Mouse (Mus musculus): ENCODE data around the gene Tpcn2. TPM values are rescaled to one million over a fixed set of nuclear protein-coding genes. Genes with fewer than 3 reads are reported as not detected.

Gene Tpcn2
- polyA plus RNA-seq (2011; ENCODE audit: insufficient read length, low read depth, missing spikeins) = 22.1 and 23.8 TPM in 2 replicates

DNA sequence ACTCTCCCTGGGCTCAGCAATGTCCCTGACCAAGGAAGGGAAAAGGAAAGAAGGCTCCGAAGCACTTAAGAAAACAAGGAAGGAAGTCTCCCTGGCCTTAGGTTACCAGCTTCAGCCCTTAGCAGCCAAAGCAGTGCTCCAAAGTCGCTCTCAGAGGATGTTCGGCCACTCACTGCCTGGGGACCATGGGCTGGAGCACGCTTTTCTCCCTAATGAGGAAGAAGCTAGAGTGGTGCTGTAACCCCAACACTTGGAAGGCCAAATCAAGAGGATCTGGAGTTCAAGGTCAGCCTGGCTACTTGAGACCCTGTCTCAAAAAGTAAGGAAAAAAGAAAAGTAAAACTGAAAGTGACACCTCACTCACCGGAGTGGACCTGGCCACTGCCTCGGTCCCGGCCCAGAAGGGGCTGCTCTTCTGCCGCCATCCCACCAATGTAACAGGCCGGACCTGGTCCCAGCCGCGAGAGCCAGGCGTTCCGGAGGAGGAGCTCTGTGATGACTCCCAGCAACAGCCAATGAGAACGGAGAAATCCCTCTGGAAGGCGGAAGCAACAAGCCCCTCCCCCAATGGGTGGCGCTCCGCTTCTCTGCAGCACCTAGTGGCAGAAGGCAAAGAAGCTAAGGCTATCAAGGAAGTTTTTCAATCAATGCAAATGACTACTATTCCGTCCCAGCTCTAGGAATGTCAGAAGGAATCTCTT is at the start of gene Tpcn2:
Tpcn2 (minus strand) TSS at position 525 of the 701 bp plus-strand sequence.
- peaks cover 10% of the 10 kb centered on the region for H3K4me1 ChIP-seq (ENCODE audit: control insufficient read depth, insufficient read depth, low read length)
- peak; percentile 96 for TF ChIP-seq POLR2A (IDR thresholded peaks at IDR 0.05; ENCODE audit: low read depth, low read length)
- no peak for TF ChIP-seq CTCF (IDR thresholded peaks at IDR 0.05; ENCODE audit: borderline replicate concordance, insufficient read depth, low read length)
- H3K27ac ChIP-seq (ENCODE audit: insufficient read depth, low read length) = peak within 1 kb of the TSS; percentile 86
- H3K4me3 ChIP-seq (ENCODE audit: insufficient read depth, low read length) = peak within 1 kb of the TSS; percentile 64

DNA sequence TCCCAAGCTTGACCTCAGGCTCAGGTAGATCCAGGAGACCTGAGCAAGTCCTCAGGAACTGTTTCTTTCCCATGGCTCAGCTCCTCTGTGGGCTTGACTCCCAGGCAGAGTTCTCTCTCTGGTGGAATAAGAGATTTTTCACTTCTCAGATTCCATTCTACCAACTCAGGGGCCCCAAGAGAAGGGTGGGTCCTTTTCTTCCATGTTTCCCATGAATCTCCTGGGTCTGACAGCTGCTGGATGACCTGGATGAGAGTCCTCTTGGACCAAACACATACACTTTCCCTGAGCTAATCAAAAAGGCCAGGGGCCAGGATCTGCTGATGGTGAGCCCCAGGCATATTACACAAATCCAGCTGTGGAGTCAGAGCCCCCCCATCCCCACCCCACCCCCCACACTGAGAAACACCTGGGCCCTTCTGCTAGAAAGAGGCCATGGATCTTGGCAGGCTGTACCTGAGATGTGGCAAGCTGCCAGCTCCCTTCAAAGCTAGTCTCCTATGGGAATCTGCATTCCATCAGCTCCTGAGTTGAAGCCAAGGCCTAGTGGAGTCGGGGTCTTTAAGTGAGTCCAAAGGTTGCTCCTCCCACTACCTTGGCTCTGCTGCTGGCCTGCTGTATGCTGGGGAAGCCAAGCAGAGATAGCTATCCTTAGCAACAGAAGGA is 48.7 kb upstream of the Tpcn2 start:
- peaks cover 17% of the 10 kb centered on the region for H3K4me1 ChIP-seq (ENCODE audit: control insufficient read depth, insufficient read depth, low read length)
- no peak overlapping the region for H3K4me3 ChIP-seq (ENCODE audit: insufficient read depth, low read length)
- H3K27ac ChIP-seq (ENCODE audit: insufficient read depth, low read length) = peak overlapping the region; percentile 47; the same call in 1 of the 2 replicates
- TF ChIP-seq CTCF (IDR thresholded peaks at IDR 0.05; ENCODE audit: borderline replicate concordance, insufficient read depth, low read length) (no peak), POLR2A (IDR thresholded peaks at IDR 0.05; ENCODE audit: low read depth, low read length) (no peak)

DNA sequence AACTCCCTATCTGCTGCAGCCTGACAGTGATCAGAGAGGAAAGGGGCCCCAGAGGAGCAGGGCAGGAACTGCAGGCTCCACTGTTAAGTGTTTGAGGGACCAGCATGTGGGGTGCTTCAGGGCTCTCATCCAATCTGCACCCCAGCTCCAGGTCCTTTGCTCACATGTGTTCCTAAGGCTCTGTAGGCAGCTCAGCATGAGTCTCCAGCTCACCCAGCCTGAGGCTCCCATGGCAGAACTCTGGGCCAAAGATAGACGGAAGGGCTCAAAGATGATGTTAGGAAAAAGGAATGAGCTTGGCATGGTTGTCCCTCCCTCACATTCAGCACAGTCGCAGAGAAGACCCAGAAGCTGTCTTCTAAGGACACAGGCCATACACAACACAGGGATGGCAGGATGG is 46.8 kb upstream of the Tpcn2 start:
- peak overlapping the region; percentile 94 for H3K27ac ChIP-seq (ENCODE audit: insufficient read depth, low read length)
- no peak for TF ChIP-seq CTCF (IDR thresholded peaks at IDR 0.05; ENCODE audit: borderline replicate concordance, insufficient read depth, low read length)
- no peak for TF ChIP-seq POLR2A (IDR thresholded peaks at IDR 0.05; ENCODE audit: low read depth, low read length)
- peaks cover 17% of the 10 kb centered on the region for H3K4me1 ChIP-seq (ENCODE audit: control insufficient read depth, insufficient read depth, low read length)
- H3K4me3 ChIP-seq (ENCODE audit: insufficient read depth, low read length) = no peak overlapping the region

DNA sequence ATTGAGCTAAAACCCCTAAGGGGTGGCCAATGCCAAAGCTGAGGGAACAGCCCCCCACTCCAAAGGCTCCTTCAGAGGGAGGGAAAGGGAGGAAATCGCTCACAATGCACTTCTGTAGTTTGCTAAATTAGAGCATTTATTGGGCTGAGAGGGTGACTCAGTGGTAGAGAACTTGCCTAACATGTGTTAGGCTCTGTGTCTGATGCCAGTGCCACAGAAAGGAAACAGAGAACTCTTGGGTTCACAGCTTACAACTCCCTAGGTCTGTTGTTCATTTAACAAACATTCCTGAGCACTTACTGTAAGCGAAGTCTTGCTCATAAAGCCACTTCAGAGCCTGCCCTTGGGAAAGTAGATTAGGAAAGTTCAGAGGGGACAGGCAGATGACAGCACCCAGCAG is 46.2 kb upstream of the Tpcn2 start:
- Histone ChIP-seq H3K4me1 (ENCODE audit: control insufficient read depth, insufficient read depth, low read length) (peaks cover 17% of the 10 kb centered on the region), H3K4me3 (ENCODE audit: insufficient read depth, low read length) (no peak overlapping the region), H3K27ac (ENCODE audit: insufficient read depth, low read length) (peak overlapping the region; percentile 94)
- TF ChIP-seq CTCF (IDR thresholded peaks at IDR 0.05; ENCODE audit: borderline replicate concordance, insufficient read depth, low read length) (no peak), POLR2A (IDR thresholded peaks at IDR 0.05; ENCODE audit: low read depth, low read length) (0 out of 2 replicates have a peak, but pooled peaks have one; percentile 23)

DNA sequence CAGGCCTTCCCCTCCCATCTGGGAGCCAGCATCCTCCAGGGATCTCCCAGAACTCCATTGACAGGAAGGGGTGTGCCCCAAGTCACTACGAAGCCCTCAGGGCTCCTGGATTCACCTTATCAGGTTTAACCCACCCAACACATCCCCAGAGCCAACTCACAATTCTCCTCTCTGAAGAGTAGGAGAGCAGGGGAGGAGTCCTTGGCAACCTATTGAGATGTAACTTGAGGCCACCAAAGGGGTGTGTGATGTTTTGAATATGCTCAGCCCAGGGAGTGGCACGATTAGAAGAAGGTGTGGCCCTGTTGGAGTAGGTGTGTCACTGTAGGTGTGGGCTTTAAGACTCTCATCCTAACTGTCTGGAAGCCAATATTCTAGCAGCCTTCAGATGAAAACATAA is 41.9 kb upstream of the Tpcn2 start:
- 0 out of 2 replicates have a peak, but pooled peaks cover 8% of the 10 kb centered on the region for H3K4me1 ChIP-seq (ENCODE audit: control insufficient read depth, insufficient read depth, low read length)
- no peak overlapping the region for H3K27ac ChIP-seq (ENCODE audit: insufficient read depth, low read length)
- TF ChIP-seq CTCF (IDR thresholded peaks at IDR 0.05; ENCODE audit: borderline replicate concordance, insufficient read depth, low read length) (no peak), POLR2A (IDR thresholded peaks at IDR 0.05; ENCODE audit: low read depth, low read length) (no peak)
- no peak overlapping the region for H3K4me3 ChIP-seq (ENCODE audit: insufficient read depth, low read length)

GRCm38 (mm10) chr7:145323607-145324006 is 39.8 kb upstream of the Tpcn2 start:
- H3K27ac ChIP-seq (ENCODE audit: insufficient read depth, low read length) = no peak overlapping the region
- no peak for TF ChIP-seq CTCF (IDR thresholded peaks at IDR 0.05; ENCODE audit: borderline replicate concordance, insufficient read depth, low read length)
- TF ChIP-seq POLR2A (IDR thresholded peaks at IDR 0.05; ENCODE audit: low read depth, low read length) = no peak
- no peaks in the 10 kb centered on the region for H3K4me1 ChIP-seq (ENCODE audit: control insufficient read depth, insufficient read depth, low read length)
- no peak overlapping the region for H3K4me3 ChIP-seq (ENCODE audit: insufficient read depth, low read length)

GRCm38 (mm10) chr7:145319481-145319880 is 35.7 kb upstream of the Tpcn2 start:
- Histone ChIP-seq H3K4me3 (ENCODE audit: insufficient read depth, low read length) (no peak overlapping the region), H3K27ac (ENCODE audit: insufficient read depth, low read length) (no peak overlapping the region), H3K4me1 (ENCODE audit: control insufficient read depth, insufficient read depth, low read length) (no peaks in the 10 kb centered on the region)
- no peak for TF ChIP-seq CTCF (IDR thresholded peaks at IDR 0.05; ENCODE audit: borderline replicate concordance, insufficient read depth, low read length)
- TF ChIP-seq POLR2A (IDR thresholded peaks at IDR 0.05; ENCODE audit: low read depth, low read length) = no peak

- no peaks in the 10 kb centered on the region for H3K4me1 ChIP-seq (ENCODE audit: control insufficient read depth, insufficient read depth, low read length)
- no peak for TF ChIP-seq POLR2A (IDR thresholded peaks at IDR 0.05; ENCODE audit: low read depth, low read length)
- TF ChIP-seq CTCF (IDR thresholded peaks at IDR 0.05; ENCODE audit: borderline replicate concordance, insufficient read depth, low read length) = no peak
These were observed 33.7 kb upstream of the Tpcn2 start for GRCm38 (mm10) chr7:145317522-145317921.

DNA sequence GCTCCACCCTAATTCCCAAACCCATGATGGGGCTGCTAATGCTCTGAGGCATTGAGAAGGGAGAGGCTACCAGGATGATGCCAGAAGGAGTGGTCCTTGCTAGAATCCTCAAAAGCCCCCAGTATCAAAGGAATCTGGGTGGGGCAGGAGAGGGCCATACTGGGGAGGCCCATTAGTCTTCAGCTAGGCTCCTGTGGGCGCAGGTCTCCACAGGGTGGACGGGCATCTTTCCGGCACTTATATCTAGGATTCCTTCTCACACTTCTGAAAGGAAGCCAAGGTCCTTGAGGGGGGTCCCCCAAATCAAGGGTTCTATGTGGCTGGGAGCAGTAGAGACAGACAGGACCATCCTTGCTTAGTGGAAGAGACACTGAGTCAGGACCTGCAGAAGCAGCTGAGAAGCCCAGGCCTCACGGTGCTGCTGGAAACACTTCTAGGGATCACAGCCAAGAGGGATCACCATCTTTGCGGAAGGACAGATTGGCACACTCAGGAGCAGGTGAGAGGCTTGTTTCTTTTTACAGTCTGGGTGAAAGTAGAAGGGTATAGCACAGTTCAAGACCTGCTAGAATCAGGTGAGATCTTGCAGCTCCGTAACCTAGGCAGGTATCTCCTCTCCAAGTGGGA is 31.1 kb upstream of the Tpcn2 start, which contains the start of gene Mrgprd:
Mrgprd (plus strand) TSS at position 51 of the 627 bp plus-strand sequence.
- Histone ChIP-seq H3K4me1 (ENCODE audit: control insufficient read depth, insufficient read depth, low read length) (no peaks in the 10 kb centered on the region), H3K4me3 (ENCODE audit: insufficient read depth, low read length) (no peak within 1 kb of the TSS), H3K27ac (ENCODE audit: insufficient read depth, low read length) (no peak within 1 kb of the TSS)
- TF ChIP-seq POLR2A (IDR thresholded peaks at IDR 0.05; ENCODE audit: low read depth, low read length) (no peak), CTCF (IDR thresholded peaks at IDR 0.05; ENCODE audit: borderline replicate concordance, insufficient read depth, low read length) (no peak)

More at GRCm38 (mm10) chr7:145317522-145317921, 33.7 kb upstream of the Tpcn2 start:
- no peak overlapping the region for H3K27ac ChIP-seq (ENCODE audit: insufficient read depth, low read length)
- no peak overlapping the region for H3K4me3 ChIP-seq (ENCODE audit: insufficient read depth, low read length)

Data from embryonic fibroblast, embryonic 13.5 days (primary cell).